Mouse (Mus musculus) lung, embryonic 14.5 days (tissue): ENCODE measurements at regions not wholly inside any gene's neighbourhood (a gene's known extent, or its start where the extent isn't known, plus 50 kb on each side); places are given as distances from the start of the nearest gene placed in this dataset.

ENCODE experiments used
- ATAC-seq: fragments of 200-750 bp; cut with Nextera tagmentation; 2 replicates; pipeline ENCODE4 v1.8.0; 2017; ENCODE audit warnings: mild to moderate bottlenecking, moderate TSS enrichment, moderate library complexity; ENCODE audit not compliant: insufficient read depth
- DNase-seq: peaks from one replicate; pipeline ENCODE4 v3.0.0-alpha.2; 2015
- H3K27ac ChIP-seq: fragments of 300-500 bp; sonication (generic); 2 replicates; pipeline ENCODE4 v1.5.1; 2014; ENCODE audit warnings: low read depth, mild to moderate bottlenecking, moderate library complexity
- H3K27me3 ChIP-seq: fragments of 300-500 bp; sonication (generic); 2 replicates; pipeline ENCODE4 v1.6.1; 2014; ENCODE audit warnings: low read length, control low read depth; ENCODE audit not compliant: insufficient read depth
- H3K36me3 ChIP-seq: fragments of 300-500 bp; sonication (generic); 2 replicates; pipeline ENCODE4 v1.6.1; 2014; ENCODE audit warnings: control low read depth; ENCODE audit not compliant: insufficient read depth
- H3K4me1 ChIP-seq: fragments of 300-500 bp; sonication (generic); 2 replicates; pipeline ENCODE4 v1.6.1; 2014; ENCODE audit warnings: antibody characterized with exemption, control low read depth; ENCODE audit not compliant: insufficient read depth
- H3K4me2 ChIP-seq: fragments of 300-500 bp; sonication (generic); 2 replicates; pipeline ENCODE4 v1.6.1; 2014; ENCODE audit warnings: mild to moderate bottlenecking
- H3K4me3 ChIP-seq: fragments of 300-500 bp; sonication (generic); 2 replicates; pipeline ENCODE4 v1.5.1; 2014; ENCODE audit warnings: low read depth, low read length
- H3K9ac ChIP-seq: fragments of 300-500 bp; sonication (generic); 2 replicates; pipeline ENCODE4 v1.6.1; 2014
- H3K9me3 ChIP-seq: fragments of 300-500 bp; sonication (generic); 2 replicates; pipeline ENCODE4 v1.6.1; 2016; ENCODE audit warnings: low read depth, low read length, control low read depth
- CTCF ChIP-seq: IDR thresholded peaks from 2 replicates; pipeline ENCODE4 v1.5.1; 2016; ENCODE audit warnings: antibody characterized with exemption, low read depth
- WGBS: fragments of 180-500 bp; shearing (Covaris S2); extraction: QIAGEN DNeasy Blood & Tissue Kit; methylation state at CpG from one replicate; pipeline ENCODE4 v1.1.7; 2014; 5-methylcytosine and 5-hydroxymethylcytosine counted together

GRCm38 (mm10) chr14:67613691-67614090, 1604.7 kb upstream of the Gulo start:
- Histone ChIP-seq H3K36me3 (no peaks in the 10 kb centered on the region), H3K9ac (no peak overlapping the region), H3K4me1 (no peaks in the 10 kb centered on the region), H3K4me2 (peak overlapping the region; percentile 58), H3K9me3 (no peaks in the 10 kb centered on the region), H3K4me3 (peak overlapping the region; percentile 24; the same call in 1 of the 2 replicates), H3K27me3 (peaks cover 4% of the 10 kb centered on the region; the same call in 1 of the 2 replicates), H3K27ac (no peak overlapping the region)
- no peak for DNase-seq
- no peak for ATAC-seq
- TF ChIP-seq CTCF = no peak
- WGBS = 56% methylated on average over 13 of the region's 13 CpGs

DNA sequence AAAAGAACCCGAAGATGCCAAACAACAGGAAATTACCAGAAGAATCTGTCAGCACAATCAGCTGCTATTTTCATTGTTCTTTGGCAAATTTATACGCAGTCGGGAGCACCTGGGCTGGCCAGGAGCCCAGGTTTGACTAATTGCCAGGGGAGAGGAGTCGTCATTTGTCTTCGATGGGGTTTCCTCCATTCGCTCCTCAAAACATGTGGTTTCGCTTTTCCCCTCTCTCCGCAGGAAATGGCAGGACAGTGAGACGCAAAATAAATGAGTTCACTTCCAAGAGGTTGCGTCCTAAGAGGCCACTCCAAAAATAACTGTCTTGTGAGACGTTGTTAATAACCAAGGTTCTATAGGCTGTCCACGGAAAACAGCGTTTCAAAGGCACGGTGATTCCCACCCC, 1604.2 kb upstream of the Gulo start:
- peak; percentile 41 for DNase-seq
- no peak for ATAC-seq
- peaks cover 4% of the 10 kb centered on the region; the same call in 1 of the 2 replicates for H3K27me3 ChIP-seq
- H3K36me3 ChIP-seq = no peaks in the 10 kb centered on the region
- no peak overlapping the region for H3K27ac ChIP-seq
- no peaks in the 10 kb centered on the region for H3K4me1 ChIP-seq
- H3K9me3 ChIP-seq = no peaks in the 10 kb centered on the region
- WGBS = 17% methylated on average over 14 of the region's 14 CpGs
- H3K9ac ChIP-seq = no peak overlapping the region
- peak overlapping the region; percentile 24; the same call in 1 of the 2 replicates for H3K4me3 ChIP-seq
- no peak for TF ChIP-seq CTCF
- H3K4me2 ChIP-seq = peak overlapping the region; percentile 58

DNA sequence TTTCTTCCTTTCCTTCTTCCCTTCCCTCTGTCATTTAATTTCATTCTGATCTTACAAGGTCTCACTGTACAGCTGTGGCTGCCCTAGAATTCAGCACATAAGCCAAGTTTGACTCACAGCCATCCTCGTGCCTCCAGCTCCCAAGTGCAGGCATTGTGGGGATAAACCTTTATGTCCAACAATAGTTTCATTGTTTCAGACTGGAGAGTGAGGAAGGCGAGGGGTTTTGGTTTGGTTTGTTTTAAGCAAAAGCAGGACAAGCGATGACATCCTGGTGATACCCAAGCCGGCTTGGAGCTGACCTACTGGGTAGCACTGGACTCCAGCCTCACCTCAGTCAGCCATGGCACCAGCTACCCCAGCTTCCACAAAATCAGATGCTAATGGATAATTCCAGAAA, 1603.5 kb upstream of the Gulo start:
- H3K27ac ChIP-seq = no peak overlapping the region
- 34% methylated on average over 4 of the region's 4 CpGs for WGBS
- no peaks in the 10 kb centered on the region for H3K9me3 ChIP-seq
- H3K4me1 ChIP-seq = no peaks in the 10 kb centered on the region
- no peak for TF ChIP-seq CTCF
- H3K36me3 ChIP-seq = no peaks in the 10 kb centered on the region
- ATAC-seq = no peak
- peaks cover 4% of the 10 kb centered on the region; the same call in 1 of the 2 replicates for H3K27me3 ChIP-seq
- no peak overlapping the region for H3K4me2 ChIP-seq
- no peak overlapping the region for H3K4me3 ChIP-seq
- DNase-seq = no peak
- no peak overlapping the region for H3K9ac ChIP-seq

DNA sequence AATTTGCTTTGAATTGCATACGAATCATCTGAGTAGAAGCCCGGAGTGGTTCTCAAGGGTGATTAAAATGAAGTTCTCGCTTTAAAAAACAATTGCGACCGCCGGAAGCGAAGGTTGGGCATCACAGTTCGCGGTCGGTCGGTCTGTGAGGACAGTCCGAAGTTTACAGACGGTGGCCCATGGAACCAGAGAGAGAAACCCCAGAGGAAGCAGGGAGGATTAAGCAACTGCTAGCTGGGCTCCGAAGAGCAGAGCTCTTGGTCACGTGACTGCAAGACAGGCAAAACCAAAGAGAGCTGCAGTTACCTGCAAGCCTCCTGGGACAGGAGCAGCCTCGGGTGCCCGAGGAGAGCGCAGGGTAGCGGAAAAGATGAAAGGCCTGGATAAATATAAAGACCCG, 1599.3 kb upstream of the Gulo start:
- DNase-seq (peak; percentile 55), ATAC-seq (no peak; the same call in 1 of the 2 replicates)
- H3K27me3 ChIP-seq = no peaks in the 10 kb centered on the region
- TF ChIP-seq CTCF = no peak
- H3K9ac ChIP-seq = no peak overlapping the region
- no peaks in the 10 kb centered on the region for H3K36me3 ChIP-seq
- H3K9me3 ChIP-seq = no peaks in the 10 kb centered on the region
- no peaks in the 10 kb centered on the region for H3K4me1 ChIP-seq
- no peak overlapping the region; the same call in 1 of the 2 replicates for H3K4me3 ChIP-seq
- H3K27ac ChIP-seq = no peak overlapping the region
- WGBS = 24% methylated on average over 20 of the region's 20 CpGs
- peak overlapping the region; percentile 48 for H3K4me2 ChIP-seq

DNA sequence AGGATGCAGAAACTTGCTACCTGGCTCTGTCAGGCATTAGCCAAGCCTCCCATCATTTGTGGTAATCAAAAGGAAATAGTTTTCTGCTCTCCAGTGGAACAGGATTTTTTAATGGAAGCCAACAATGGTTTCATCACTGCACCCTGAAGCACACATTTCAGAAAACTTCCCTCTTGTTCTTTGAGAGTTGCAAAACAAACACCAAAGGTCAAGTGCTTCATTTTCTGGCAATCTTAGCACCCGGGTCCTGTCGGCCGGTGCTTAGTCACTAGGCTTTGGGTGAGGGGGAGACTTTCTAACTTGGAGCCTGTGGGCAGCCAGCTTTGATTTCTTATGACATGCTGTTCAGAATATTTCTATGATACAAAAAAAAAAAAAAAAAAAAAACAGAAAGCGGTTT, 1594.0 kb upstream of the Gulo start:
- H3K9ac ChIP-seq = no peak overlapping the region
- no peaks in the 10 kb centered on the region for H3K4me1 ChIP-seq
- H3K4me2 ChIP-seq = no peak overlapping the region
- no peaks in the 10 kb centered on the region for H3K27me3 ChIP-seq
- TF ChIP-seq CTCF = no peak
- 41% methylated on average over 4 of the region's 4 CpGs for WGBS
- H3K9me3 ChIP-seq = no peaks in the 10 kb centered on the region
- no peak overlapping the region for H3K4me3 ChIP-seq
- H3K27ac ChIP-seq = no peak overlapping the region
- H3K36me3 ChIP-seq = no peaks in the 10 kb centered on the region
- ATAC-seq (no peak), DNase-seq (peak; percentile 38)

DNA sequence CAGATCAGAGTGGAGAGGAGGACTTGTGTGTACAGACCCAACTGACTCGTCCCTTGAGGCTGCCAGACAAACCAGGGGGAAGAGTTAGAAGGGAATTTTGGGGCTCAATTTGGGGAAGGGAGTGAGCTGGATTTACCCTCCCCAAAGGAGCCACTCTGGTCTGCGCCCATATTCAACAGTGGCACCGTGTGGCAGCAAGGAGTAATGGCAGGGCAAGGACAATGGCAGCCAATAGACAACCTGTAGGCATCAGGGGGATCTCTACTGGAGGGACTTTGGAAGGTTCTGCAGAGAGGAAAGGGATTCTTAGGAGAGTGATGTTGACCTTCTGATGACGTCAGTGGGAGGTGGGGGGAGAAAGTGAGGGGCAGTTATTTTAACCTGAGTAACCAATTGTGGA, 1590.7 kb upstream of the Gulo start:
- no peaks in the 10 kb centered on the region for H3K4me1 ChIP-seq
- no peak overlapping the region for H3K4me2 ChIP-seq
- no peaks in the 10 kb centered on the region for H3K36me3 ChIP-seq
- DNase-seq = peak; percentile 58
- H3K9me3 ChIP-seq = no peaks in the 10 kb centered on the region
- H3K27me3 ChIP-seq = no peaks in the 10 kb centered on the region
- peak; percentile 87 for TF ChIP-seq CTCF
- no peak overlapping the region for H3K27ac ChIP-seq
- no peak for ATAC-seq
- H3K9ac ChIP-seq = no peak overlapping the region
- no peak overlapping the region for H3K4me3 ChIP-seq
- 21% methylated on average over 4 of the region's 4 CpGs for WGBS

DNA sequence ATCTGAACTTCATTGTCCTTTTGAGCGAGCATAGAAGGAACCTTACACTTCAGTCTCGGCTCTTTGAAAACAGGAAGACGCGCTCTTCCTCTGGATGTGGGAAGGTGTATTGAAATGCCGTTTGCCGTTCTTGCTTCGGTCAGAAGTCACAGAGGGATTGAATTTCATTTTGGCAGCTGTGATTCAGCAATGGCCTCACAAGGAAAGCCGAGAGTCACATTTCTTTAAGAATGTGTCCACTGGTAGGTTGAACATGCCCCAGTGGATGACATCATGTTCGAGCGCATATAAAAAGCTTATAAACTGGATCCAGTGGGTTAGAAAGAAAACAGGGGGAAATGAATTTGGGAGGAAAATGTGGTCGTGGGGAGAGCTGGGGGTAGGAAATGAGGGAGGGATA, 1579.6 kb upstream of the Gulo start:
- no peak overlapping the region for H3K27ac ChIP-seq
- H3K27me3 ChIP-seq = no peaks in the 10 kb centered on the region
- no peaks in the 10 kb centered on the region for H3K4me1 ChIP-seq
- H3K9me3 ChIP-seq = no peaks in the 10 kb centered on the region
- WGBS = 76% methylated on average over 11 of the region's 11 CpGs
- H3K4me3 ChIP-seq = no peak overlapping the region
- ATAC-seq = no peak
- no peaks in the 10 kb centered on the region for H3K36me3 ChIP-seq
- no peak for TF ChIP-seq CTCF
- H3K4me2 ChIP-seq = no peak overlapping the region
- H3K9ac ChIP-seq = no peak overlapping the region
- no peak for DNase-seq
